Mouse (Mus musculus): ENCODE results near the gene Bcl6b. TPM values are rescaled to one million over a fixed set of nuclear protein-coding genes. Genes with fewer than 3 reads are reported as not detected.
A peak's percentile ranks its signal among the peaks of the same experiment; 100 is the strongest.

Gene Bcl6b
- polyA plus RNA-seq, 1 experiment from 2014 or later: 5.6 TPM

GRCm38 (mm10) chr11:70218039-70218438 lies 11.6 kb downstream of the Bcl6b start:
- H3K9me3 ChIP-seq: no peaks in the 10 kb centered on the region
- no peak overlapping the region for H3K9ac ChIP-seq
- ATAC-seq (replicated peaks): no peak
- H3K36me3 ChIP-seq (replicated peaks): 0 out of 2 replicates have a peak, but pooled peaks cover 6% of the 10 kb centered on the region
- H3K27me3 ChIP-seq (replicated peaks): peaks cover 34% of the 10 kb centered on the region
- no peak overlapping the region for H3K27ac ChIP-seq
- H3K4me2 ChIP-seq: no peak overlapping the region
- H3K4me1 ChIP-seq: peaks cover 54% of the 10 kb centered on the region
- H3K4me3 ChIP-seq: no peak overlapping the region
- 92% methylated on average over 4 of the region's 4 CpGs for WGBS

- peaks cover 48% of the 10 kb centered on the region for H3K4me1 ChIP-seq
- no peak overlapping the region for H3K27ac ChIP-seq
- H3K9me3 ChIP-seq: no peaks in the 10 kb centered on the region
- H3K9ac ChIP-seq: no peak overlapping the region
- 0 out of 2 replicates have a peak, but pooled peaks cover 6% of the 10 kb centered on the region for H3K36me3 ChIP-seq (replicated peaks)
- no peak overlapping the region for H3K4me3 ChIP-seq
- no peak overlapping the region for H3K4me2 ChIP-seq
- no peak for ATAC-seq (replicated peaks)
- WGBS: 48% methylated on average over 3 of the region's 3 CpGs
- peaks cover 38% of the 10 kb centered on the region for H3K27me3 ChIP-seq (replicated peaks)
Measured at GRCm38 (mm10) chr11:70216103-70216502, 13.5 kb downstream of the Bcl6b start.

- H3K27me3 ChIP-seq (replicated peaks): peaks cover 38% of the 10 kb centered on the region
- H3K27ac ChIP-seq: no peak overlapping the region
- H3K4me3 ChIP-seq: no peak overlapping the region
- H3K9ac ChIP-seq: no peak overlapping the region
- no peak for ATAC-seq (replicated peaks)
- WGBS: 8% methylated on average over 22 of the region's 22 CpGs
- H3K4me2 ChIP-seq: peak overlapping the region; percentile 59; the same call in 1 of the 2 replicates
- 0 out of 2 replicates have a peak, but pooled peaks cover 6% of the 10 kb centered on the region for H3K36me3 ChIP-seq (replicated peaks)
- peaks cover 47% of the 10 kb centered on the region for H3K4me1 ChIP-seq
- no peaks in the 10 kb centered on the region for H3K9me3 ChIP-seq
Measured at GRCm38 (mm10) chr11:70215301-70215700, 14.3 kb downstream of the Bcl6b start.

GRCm38 (mm10) chr11:70214856-70215209 lies 14.8 kb downstream of the Bcl6b start:
- peak overlapping the region; percentile 59 for H3K4me2 ChIP-seq
- 5% methylated on average over 18 of the region's 18 CpGs for WGBS
- peak overlapping the region; percentile 33 for H3K4me3 ChIP-seq
- peaks cover 38% of the 10 kb centered on the region for H3K27me3 ChIP-seq (replicated peaks)
- no peak overlapping the region for H3K27ac ChIP-seq
- no peak for ATAC-seq (replicated peaks)
- H3K4me1 ChIP-seq: peaks cover 43% of the 10 kb centered on the region
- H3K9ac ChIP-seq: no peak overlapping the region
- 0 out of 2 replicates have a peak, but pooled peaks cover 6% of the 10 kb centered on the region for H3K36me3 ChIP-seq (replicated peaks)
- no peaks in the 10 kb centered on the region for H3K9me3 ChIP-seq

- ATAC-seq (replicated peaks): peak; percentile 55
- no peaks in the 10 kb centered on the region for H3K9me3 ChIP-seq
- H3K9ac ChIP-seq: peak overlapping the region; percentile 27
- peaks cover 37% of the 10 kb centered on the region for H3K4me1 ChIP-seq
- H3K27me3 ChIP-seq (replicated peaks): peaks cover 38% of the 10 kb centered on the region
- 0 out of 2 replicates have a peak, but pooled peaks cover 6% of the 10 kb centered on the region for H3K36me3 ChIP-seq (replicated peaks)
- no peak overlapping the region for H3K27ac ChIP-seq
- peak overlapping the region; percentile 33 for H3K4me3 ChIP-seq
- under 1% methylated on average over 46 of the region's 46 CpGs for WGBS
- peak overlapping the region; percentile 59 for H3K4me2 ChIP-seq
Measured at GRCm38 (mm10) chr11:70214191-70214855, 15.3 kb downstream of the Bcl6b start.

- Histone ChIP-seq H3K27ac (no peak overlapping the region), H3K36me3 (replicated peaks) (0 out of 2 replicates have a peak, but pooled peaks cover 6% of the 10 kb centered on the region), H3K4me1 (peaks cover 32% of the 10 kb centered on the region), H3K27me3 (replicated peaks) (peaks cover 38% of the 10 kb centered on the region), H3K9ac (peak overlapping the region; percentile 27), H3K4me3 (peak overlapping the region; percentile 33), H3K9me3 (no peaks in the 10 kb centered on the region), H3K4me2 (peak overlapping the region; percentile 59)
- WGBS: 6% methylated on average over 24 of the region's 26 CpGs
- peak; percentile 41; the same call in 1 of the 2 replicates for ATAC-seq (replicated peaks)
Measured at GRCm38 (mm10) chr11:70213736-70214135, 15.9 kb downstream of the Bcl6b start.

- Histone ChIP-seq H3K4me2 (peak overlapping the region; percentile 59; the same call in 1 of the 2 replicates), H3K27ac (no peak overlapping the region), H3K9me3 (no peaks in the 10 kb centered on the region), H3K4me1 (peaks cover 26% of the 10 kb centered on the region), H3K9ac (no peak overlapping the region), H3K36me3 (replicated peaks) (0 out of 2 replicates have a peak, but pooled peaks cover 6% of the 10 kb centered on the region), H3K4me3 (no peak overlapping the region), H3K27me3 (replicated peaks) (peaks cover 38% of the 10 kb centered on the region)
- WGBS: 15% methylated on average over 9 of the region's 9 CpGs
- ATAC-seq (replicated peaks): no peak
Measured at GRCm38 (mm10) chr11:70212896-70213295, 16.7 kb downstream of the Bcl6b start.

- WGBS: 68% methylated on average over 6 of the region's 6 CpGs
- Histone ChIP-seq H3K9ac (peak within 1 kb of the TSS; percentile 27; the same call in 1 of the 2 replicates), H3K4me1 (peaks cover 26% of the 10 kb centered on the region), H3K27me3 (replicated peaks) (peaks cover 36% of the 10 kb centered on the region), H3K4me3 (peak within 1 kb of the TSS; percentile 33), H3K9me3 (no peaks in the 10 kb centered on the region), H3K4me2 (peak within 1 kb of the TSS; percentile 59), H3K27ac (no peak within 1 kb of the TSS), H3K36me3 (replicated peaks) (0 out of 2 replicates have a peak, but pooled peaks cover 5% of the 10 kb centered on the region)
- no peak for ATAC-seq (replicated peaks)
Measured at GRCm38 (mm10) chr11:70212423-70212822, 17.2 kb downstream of the Bcl6b start, which contains the start of gene Slc16a11. Slc16a11 (plus strand) TSS chr11:70212752.

- Histone ChIP-seq H3K9ac (no peak overlapping the region), H3K36me3 (replicated peaks) (0 out of 2 replicates have a peak, but pooled peaks cover under 1% of the 10 kb centered on the region), H3K27me3 (replicated peaks) (peaks cover 35% of the 10 kb centered on the region), H3K4me2 (no peak overlapping the region), H3K9me3 (no peaks in the 10 kb centered on the region), H3K4me3 (no peak overlapping the region), H3K4me1 (peaks cover 26% of the 10 kb centered on the region), H3K27ac (no peak overlapping the region)
- ATAC-seq (replicated peaks): no peak
- 69% methylated on average over 6 of the region's 6 CpGs for WGBS
Measured at GRCm38 (mm10) chr11:70211972-70212371, 17.6 kb downstream of the Bcl6b start.

GRCm38 (mm10) chr11:70210681-70211080 lies 18.9 kb downstream of the Bcl6b start:
- Histone ChIP-seq H3K36me3 (replicated peaks) (no peaks in the 10 kb centered on the region), H3K4me2 (no peak overlapping the region), H3K4me1 (peaks cover 25% of the 10 kb centered on the region), H3K9ac (no peak overlapping the region), H3K9me3 (no peaks in the 10 kb centered on the region), H3K27me3 (replicated peaks) (peaks cover 23% of the 10 kb centered on the region), H3K27ac (no peak overlapping the region), H3K4me3 (no peak overlapping the region)
- 93% methylated on average over 2 of the region's 2 CpGs for WGBS
- no peak for ATAC-seq (replicated peaks)

GRCm38 (mm10) chr11:70208778-70209388 lies 20.7 kb downstream of the Bcl6b start:
- WGBS: 85% methylated on average over 5 of the region's 5 CpGs
- Histone ChIP-seq H3K4me1 (peaks cover 13% of the 10 kb centered on the region), H3K36me3 (replicated peaks) (no peaks in the 10 kb centered on the region), H3K9me3 (no peaks in the 10 kb centered on the region), H3K27me3 (replicated peaks) (peaks cover 8% of the 10 kb centered on the region), H3K4me3 (no peak overlapping the region), H3K27ac (no peak overlapping the region), H3K9ac (no peak overlapping the region), H3K4me2 (no peak overlapping the region)
- ATAC-seq (replicated peaks): no peak

- no peak for ATAC-seq (replicated peaks)
- H3K4me3 ChIP-seq: no peak overlapping the region
Measured at GRCm38 (mm10) chr11:70207283-70207682, 22.3 kb downstream of the Bcl6b start.

More at GRCm38 (mm10) chr11:70207283-70207682, 22.3 kb downstream of the Bcl6b start:
- no peak overlapping the region for H3K4me2 ChIP-seq
- H3K36me3 ChIP-seq (replicated peaks): no peaks in the 10 kb centered on the region
- H3K9me3 ChIP-seq: no peaks in the 10 kb centered on the region
- H3K27ac ChIP-seq: no peak overlapping the region
- 87% methylated on average over 7 of the region's 7 CpGs for WGBS
- H3K27me3 ChIP-seq (replicated peaks): peaks cover under 1% of the 10 kb centered on the region
- H3K9ac ChIP-seq: no peak overlapping the region
- H3K4me1 ChIP-seq: no peaks in the 10 kb centered on the region
